Mouse (Mus musculus): ENCODE data around the gene Tepsin.

GRCm38 (mm10) chr11:120086702-120087152, 11.8 kb downstream of the Tepsin start, which contains the start of gene Cep131:
- no peak for TF ChIP-seq GATA1 (IDR thresholded peaks at IDR 0.05; ENCODE audit: borderline replicate concordance, low read length)
- TF ChIP-seq FLI1 (IDR thresholded peaks at IDR 0.05; ENCODE audit: low read length), result no peak
